Mouse (Mus musculus) urinary bladder, postnatal 36 days (tissue): ENCODE measurements around the gene Matn3.
A peak's percentile ranks its signal among the peaks of the same experiment; 100 is the strongest.

Experiments
- DNase-seq, 2 experiments: peaks; one replicate each; pipeline ENCODE4 v3.0.0; 2022; ENCODE audit warnings: low spot score in 2 of 2, mixed read lengths in 1 of 2

The Matn3 gene

GRCm38 (mm10) chr12:8947714-8948464, at the start of gene Matn3:
Matn3 (plus strand) TSS chr12:8947929.
- DNase-seq: peak; percentile 50 to 76

DNA sequence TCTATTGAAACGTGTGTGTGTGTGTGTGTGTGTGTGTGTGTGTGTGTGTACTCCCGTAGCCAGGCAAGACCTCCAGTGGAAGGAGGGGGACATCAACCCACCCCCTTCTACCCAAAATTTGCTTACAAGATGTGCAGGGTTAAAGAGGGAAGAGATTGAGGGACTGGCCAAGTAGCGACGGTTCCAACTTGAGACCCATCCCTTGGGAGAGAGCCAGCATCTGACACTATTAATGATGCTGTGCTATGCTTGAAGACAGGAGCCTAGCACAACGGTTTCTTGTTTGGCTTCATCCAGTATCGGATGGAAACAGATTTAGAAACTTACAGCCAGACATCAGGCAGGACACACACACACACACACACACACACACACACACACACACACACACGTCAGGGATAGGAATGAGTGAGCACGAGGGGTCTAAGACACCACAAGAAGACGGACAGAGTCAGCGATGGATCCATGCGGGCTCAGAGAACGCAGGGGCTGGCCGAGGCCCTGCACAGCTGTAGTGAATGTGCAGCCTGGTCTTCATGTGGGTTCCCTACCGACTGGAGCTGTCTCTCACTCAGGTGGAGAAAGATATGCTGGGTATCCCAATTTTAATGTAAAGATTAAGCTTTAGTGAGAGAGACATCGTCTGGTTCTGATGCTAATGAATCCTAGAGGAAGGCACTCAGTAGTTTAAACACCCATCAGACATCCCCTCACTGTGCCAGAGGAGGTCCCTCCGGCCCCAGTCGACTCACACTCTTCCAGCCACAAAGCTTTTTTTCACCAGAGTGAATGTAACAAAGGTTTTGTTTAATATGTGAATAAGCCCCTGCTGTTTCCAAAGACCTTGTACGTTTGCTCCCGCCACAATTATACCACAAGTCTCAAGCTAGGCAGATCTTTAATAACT, 48.6 kb upstream of the Matn3 start:
- no peak for DNase-seq

- no peak for DNase-seq
Observed at GRCm38 (mm10) chr12:8900107-8900698, 47.5 kb upstream of the Matn3 start.

- DNase-seq: no peak
Observed at GRCm38 (mm10) chr12:8900919-8901663, 46.6 kb upstream of the Matn3 start.

DNA sequence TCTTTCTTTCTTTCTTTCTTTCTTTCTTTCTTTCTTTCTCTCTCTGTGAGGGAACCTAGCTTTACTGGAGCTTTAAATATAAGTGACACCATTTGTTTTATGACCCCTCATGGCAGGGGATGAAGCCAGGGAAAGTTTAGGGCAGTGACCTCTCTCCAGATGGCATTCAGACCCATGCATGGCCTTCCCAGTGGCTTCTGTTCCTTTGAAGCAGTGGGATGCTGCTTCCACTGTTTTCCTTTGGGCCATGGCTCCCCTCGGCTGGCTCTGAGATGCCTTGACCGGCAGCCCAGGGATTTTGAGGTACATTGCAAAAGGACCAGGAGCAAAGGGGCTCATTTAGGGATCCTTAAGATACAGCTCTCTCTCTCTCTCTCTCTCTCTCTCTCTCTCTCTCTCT, 45.8 kb upstream of the Matn3 start:
- DNase-seq: no peak

DNA sequence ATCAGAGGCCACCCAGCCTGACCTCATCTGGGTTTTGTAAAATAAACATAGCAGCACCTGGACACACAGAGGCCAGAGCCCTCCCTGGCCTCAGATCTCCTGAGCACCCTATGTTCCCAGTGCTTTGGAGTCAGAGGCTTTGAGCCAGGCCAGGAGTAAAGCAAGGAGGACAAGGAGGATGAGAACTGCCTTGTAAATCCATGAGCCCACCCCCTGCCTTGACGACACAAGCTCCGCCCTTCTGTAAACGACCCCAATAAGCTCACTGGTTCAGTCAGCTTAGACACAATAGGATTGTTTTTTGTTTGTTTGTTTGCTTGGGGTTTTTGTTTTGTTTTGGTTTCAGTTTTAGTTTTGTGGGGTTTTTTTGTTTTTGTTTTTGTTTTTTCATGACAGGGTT, 45.2 kb upstream of the Matn3 start:
- no peak for DNase-seq

- DNase-seq: peak in 1 of 2 experiments; percentile 47
Observed at GRCm38 (mm10) chr12:8912860-8913685, 34.7 kb upstream of the Matn3 start.

DNA sequence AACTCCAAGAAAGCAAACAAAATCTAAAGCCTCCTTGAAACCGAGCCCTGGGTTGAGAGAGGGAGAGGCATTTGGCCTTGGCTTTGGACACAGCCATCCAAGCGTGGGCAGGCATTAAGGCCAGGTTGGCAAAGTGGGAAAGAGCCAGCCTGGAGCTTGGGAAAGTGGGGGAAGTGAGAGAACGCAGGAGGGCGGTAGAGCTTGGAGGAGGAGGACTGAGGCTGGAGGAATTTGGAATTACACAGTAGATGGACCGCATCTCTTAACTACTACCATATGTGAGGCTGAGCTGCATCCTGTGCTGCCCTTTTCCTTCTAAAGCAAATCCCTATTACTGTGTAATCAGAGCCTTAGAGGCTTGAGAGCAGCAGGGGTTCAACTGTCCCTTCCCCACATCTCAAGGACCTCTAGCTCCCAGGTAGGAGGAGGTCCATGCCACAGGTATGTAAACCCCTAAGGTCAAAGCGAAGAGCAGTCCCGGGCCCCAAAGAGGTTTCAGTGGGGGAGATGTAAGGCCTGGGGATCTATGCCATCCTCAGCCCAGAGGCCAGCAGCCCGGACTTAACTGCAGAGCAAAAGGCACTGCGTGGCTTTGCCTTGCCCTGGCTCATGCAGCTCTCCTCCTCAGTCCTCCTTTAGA, 33.9 kb upstream of the Matn3 start:
- DNase-seq: no peak

DNA sequence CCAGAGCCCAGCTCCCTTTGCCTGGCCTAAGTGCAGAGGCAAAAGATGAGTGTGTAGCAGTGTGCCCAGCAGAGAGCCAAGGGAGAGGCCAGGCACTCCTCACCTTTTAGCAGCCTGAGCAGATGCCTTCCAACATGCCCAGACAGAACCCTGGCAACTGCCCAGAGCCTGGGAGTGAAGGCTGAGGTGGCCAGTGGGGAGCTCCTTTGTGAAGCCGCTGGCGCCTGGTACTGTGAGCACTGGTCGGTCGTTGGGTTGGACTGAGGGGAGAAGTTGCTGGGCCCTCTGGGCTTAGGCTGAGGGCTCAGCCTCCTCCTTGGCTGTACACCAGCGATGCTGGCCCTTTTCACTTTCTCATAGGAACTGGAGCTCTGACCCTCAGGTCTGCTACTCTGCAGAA, 31.4 kb upstream of the Matn3 start:
- peak; percentile 85 to 87 for DNase-seq

- DNase-seq: no peak
Observed at GRCm38 (mm10) chr12:8919231-8919630, 28.5 kb upstream of the Matn3 start.

- no peak for DNase-seq
Observed at GRCm38 (mm10) chr12:8920996-8921393, 26.7 kb upstream of the Matn3 start.

DNA sequence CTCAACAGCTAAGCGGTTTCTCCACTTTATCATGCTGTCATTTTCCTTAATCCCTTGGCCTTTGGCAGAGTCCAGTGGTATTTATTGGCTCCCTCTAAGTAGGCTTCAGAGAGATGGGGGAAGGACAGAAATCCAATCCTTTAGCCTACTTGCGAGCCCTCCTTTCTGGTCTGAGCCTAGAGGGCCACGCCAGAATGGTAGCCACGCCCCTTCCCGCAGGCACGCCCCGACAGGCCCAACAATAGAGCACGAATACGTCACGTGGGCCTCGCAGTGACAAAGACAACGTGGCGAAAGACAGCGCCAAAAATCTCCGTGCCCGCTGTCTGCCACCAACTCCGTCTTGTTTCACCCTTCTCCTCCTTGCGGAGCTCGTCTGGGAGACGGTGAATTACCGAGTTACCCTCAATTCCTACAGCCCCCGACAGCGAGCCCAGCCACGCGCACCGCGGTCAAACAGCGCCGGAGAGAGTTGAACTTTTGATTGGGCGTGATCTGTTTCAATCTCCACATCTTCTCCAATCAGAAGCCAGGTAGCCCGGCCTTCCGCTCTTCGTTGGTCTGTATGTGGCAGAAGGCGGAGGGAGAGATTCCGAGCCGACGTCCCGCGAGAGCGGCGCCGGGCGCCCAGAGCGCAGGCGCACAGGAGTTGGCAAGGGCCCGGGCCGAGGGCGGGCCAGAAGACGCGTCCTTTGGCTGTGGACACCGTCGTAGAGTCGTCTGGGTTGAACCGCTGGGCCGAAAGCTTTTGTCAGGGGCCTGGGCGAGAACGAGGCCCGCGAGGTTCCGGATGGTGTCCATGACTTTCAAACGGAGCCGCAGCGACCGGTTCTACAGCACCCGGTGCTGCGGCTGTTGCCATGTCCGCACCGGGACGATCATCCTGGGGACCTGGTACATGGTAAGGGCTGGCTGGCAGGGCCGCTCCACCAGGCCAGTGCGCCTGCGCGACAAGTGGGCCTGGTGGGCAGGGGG, 26.0 kb upstream of the Matn3 start, which contains the start of gene Laptm4a:
Gene Laptm4a, plus strand, starts transcription at position 271 of the 975 bp plus-strand sequence.
- DNase-seq: peak; percentile 96 to 98

- DNase-seq: peak in 1 of 2 experiments; percentile 44
Observed at GRCm38 (mm10) chr12:8922369-8923124, 25.2 kb upstream of the Matn3 start.

GRCm38 (mm10) chr12:8923125-8923410, 24.7 kb upstream of the Matn3 start:
- no peak for DNase-seq

DNA sequence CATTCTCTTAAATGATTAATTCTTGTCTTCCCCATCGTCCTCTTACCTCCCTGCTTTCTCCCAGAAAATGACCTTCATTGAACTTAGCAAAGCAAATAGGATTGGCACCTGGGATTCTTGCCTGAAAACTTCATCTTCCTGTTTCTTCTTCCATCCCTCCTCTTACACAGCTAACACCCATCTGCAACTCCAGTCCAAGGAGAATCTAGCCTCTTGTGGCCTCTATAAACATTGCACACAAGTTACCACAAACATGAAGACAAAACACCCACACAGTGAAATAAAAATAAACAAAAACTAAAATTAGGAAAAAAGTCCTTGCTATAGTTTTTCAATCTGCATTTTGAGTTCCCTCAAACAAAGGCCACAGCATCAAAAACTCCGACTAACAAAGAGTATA, 24.1 kb upstream of the Matn3 start:
- DNase-seq: no peak

- DNase-seq: no peak
Observed at GRCm38 (mm10) chr12:8927652-8928051, 20.1 kb upstream of the Matn3 start.

DNA sequence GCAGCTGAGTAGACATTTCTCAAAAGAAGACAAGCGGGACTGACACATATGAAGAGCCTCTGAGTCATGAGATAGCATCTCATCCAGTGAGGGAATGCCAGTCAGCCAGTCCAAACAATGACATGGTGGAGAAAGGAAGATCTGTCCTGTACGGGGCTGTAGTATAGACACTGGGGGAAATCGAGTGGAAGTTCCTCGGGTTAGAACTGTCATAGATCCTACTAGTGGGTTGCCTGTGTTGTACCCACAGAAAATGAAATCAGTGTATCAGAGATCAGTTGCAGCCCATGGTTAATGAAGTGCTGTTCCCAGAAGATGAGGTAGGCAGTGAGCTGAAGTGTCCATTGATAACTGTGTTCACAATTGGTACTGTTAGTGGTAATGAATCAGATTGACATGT, 19.0 kb upstream of the Matn3 start:
- no peak for DNase-seq

DNA sequence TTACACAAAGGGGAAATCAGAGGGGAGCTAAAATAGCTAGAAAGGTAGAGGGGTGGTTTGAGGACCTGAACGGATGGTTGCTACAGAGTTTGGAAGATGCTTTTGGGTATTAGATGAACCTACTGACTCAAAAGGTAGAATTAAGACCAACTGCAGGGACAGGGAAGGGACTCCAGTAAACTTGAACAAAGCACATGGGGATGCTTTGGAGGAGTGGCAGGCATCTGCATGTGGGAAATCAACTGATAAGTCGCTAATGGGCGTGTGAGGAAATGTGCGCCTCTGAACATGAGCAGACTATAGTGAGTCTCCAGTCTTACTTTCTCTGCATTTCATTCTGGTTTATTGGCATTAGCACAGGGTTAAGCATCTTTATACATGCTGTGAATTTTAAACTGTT, 16.6 kb upstream of the Matn3 start:
- DNase-seq: no peak

DNA sequence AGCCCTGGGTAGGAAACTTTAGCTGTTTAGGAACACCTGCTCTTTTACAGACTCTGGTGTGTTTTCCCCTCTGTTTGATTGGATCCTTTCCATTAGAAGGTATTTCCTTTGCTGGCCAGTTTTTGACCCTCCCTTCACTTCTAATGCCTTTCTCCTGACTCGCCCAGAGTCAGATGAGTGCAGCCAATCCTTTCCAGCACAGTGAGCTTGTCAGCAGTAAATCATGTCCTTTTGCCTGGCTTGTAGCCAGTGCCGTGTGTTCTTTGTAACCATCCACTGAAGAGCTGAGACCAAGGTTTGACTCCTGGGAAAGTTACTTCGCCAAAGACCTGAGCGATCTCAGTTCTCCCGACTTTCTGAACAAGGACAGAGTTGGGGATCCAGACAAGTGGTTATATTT, 12.4 kb upstream of the Matn3 start:
- DNase-seq: peak; percentile 48 to 53
